Mouse (Mus musculus) lung, postnatal 0 days (tissue): ENCODE measurements around the gene Igsf11.

Source experiments
- CTCF ChIP-seq: IDR thresholded peaks from 2 replicates; pipeline ENCODE4 v1.5.1; 2016; ENCODE audit warnings: antibody characterized with exemption, mild to moderate bottlenecking
- EP300 ChIP-seq: IDR thresholded peaks from 2 replicates; pipeline ENCODE4 v1.6.1; 2016; ENCODE audit warnings: antibody characterized with exemption, mild to moderate bottlenecking, control low read depth

- TF ChIP-seq CTCF (no peak), EP300 (no peak)
Observed at GRCm38 (mm10) chr16:38905911-38906310, 13.4 kb downstream of the Igsf11 start.
